Mouse (Mus musculus): ENCODE results near the gene Epha7.

Epha7 gene

DNA sequence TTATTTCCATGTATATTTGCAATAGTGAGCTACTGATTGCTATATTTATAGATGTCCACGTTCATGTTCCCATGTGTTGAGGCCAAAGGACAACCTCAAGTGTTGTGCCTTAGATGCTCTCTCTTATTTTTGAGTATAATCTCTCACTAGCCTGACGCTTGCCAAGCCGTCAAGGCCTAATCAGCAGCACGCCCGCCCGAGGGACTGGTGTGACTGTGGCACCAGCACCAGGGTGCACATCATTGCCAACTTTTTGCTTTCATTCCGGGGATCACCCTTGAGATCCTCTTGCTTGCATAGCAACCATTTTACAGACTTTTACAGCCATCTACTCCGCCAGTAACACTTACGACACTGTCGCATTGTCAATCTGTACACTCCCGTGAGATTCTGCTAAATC, 86.9 kb downstream of the Epha7 start:
- DNase-seq (ENCODE audit: low read depth, low spot score), result no peak

DNA sequence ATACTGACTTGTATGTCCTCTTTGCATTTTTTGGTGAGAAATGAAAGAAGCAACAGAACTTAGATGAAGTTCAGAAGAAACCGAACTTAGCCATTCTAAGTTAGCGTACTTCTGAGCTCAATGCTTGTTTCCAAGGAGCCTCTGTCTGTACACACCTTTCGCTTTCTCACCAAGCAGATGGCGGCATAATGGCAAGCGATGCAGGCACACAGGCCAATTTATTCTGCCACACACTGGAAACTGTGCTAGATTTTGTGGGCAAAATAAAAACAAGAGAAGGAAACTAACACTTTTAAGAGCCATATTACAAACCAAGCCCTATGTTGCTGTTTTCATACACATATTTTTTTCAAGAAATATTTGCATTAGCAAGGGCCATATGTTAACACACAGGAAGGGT, 88.6 kb downstream of the Epha7 start:
- DNase-seq (ENCODE audit: low read depth, low spot score), result no peak

DNA sequence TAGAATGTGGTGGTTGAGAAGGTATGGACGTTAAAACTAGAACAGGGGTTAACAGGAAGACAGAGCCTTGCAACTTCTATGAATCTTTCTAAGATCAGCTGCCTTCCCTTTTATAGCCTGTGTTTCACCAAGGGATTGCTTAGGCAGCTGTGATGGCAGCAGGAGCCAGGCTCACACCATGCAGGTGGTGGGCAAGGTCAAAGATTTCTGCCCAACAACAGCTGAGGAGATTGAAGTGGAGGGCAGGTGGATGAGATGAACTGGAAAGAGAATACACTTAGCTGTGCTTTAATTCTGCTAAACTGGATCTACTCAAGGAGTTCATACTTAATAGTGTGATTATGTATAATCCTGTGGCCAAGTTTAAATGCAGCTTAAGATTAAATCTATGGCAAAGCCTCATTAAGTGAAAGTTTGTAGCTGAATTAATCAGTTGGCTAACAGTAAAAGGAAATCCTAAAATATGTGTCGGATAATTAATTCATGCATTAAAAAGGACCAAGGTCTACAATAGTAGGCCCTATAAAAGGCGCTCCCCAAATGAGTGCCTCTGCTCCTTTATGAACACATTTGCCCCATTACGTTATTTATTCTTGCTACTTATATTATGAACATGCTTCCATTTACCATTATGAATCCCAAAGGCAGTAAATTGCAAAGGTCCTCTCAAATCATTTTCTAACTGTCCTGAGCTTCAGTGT, 89.2 kb downstream of the Epha7 start:
- DNase-seq (ENCODE audit: low read depth, low spot score), result no peak

DNA sequence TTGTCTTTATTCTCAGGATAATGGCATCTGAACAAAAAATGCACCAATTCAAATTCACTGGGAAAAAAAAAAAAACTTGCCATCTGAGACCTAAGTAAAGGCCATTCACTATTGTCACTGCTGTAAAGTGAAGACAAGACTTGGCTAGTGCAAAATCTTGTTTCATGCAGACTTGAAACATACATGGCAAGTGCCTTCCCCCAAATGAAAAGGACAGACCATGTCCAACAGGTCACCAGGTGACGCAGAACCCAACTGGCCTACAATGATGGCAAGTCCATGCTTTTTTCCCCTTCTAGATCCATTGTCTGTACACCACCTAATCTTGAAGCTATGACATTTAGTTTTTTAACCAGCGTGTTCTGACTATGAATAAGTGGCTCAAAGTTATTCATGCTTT, 94.1 kb downstream of the Epha7 start:
- DNase-seq (ENCODE audit: low read depth, low spot score), result no peak

DNA sequence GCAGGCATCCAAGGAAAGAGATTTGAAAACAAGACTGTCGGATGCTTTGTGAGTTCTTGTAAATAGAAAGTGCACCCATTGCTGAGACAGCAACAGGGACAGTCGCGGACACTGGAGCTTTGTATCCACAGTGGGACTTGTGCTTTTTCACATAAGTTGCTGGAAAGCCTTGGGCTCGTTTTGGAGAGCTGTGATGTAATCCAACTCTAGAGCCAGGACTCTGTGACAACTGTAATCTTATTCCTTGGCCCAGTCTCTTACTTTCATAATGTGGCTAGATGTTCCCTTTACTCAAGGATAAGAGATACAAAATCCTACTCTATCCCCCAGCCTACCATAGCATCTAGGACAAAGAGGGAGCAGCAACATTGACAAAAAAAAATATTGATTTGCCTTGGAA, 97.2 kb downstream of the Epha7 start:
- no peak for DNase-seq (ENCODE audit: low read depth, low spot score)

DNA sequence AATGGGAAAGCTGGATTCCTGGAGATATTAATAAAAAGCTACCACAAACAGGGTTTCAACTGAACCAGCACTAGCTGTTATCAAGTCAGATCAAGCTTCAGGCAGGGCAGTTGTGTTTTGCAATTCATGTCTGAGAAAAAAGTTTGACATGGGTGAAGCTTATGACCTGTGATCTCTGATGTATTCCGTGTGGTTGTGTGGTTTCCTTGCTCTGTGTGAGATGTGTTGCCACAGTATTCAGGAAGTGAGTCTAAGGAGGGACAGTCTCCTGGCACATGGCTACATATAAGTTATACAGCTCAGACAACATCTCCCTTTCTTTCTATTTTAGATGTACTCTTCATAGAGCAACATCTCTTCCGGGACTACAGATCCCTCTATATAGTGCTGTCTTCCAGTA, 99.1 kb downstream of the Epha7 start:
- DNase-seq (ENCODE audit: low read depth, low spot score), result no peak

DNA sequence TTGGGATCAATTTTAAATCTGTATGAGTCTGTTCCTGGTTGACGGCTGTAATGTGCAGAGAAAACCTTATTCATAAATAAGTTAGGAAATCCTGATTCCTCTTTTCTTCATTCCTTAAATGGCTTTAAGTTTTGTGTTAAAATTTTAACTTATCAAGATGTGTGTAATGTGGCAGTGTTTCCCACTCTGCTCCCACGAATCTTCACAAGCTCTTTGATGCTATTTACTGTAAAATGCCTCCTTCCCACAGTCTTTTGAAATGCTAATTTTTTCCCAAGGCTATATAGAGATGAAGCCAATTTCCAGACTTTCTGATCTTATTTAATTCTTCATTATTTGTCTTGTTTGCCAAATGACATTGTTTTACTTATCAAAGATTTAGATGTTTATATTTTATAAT, 100.7 kb downstream of the Epha7 start:
- no peak for DNase-seq (ENCODE audit: low read depth, low spot score)

DNA sequence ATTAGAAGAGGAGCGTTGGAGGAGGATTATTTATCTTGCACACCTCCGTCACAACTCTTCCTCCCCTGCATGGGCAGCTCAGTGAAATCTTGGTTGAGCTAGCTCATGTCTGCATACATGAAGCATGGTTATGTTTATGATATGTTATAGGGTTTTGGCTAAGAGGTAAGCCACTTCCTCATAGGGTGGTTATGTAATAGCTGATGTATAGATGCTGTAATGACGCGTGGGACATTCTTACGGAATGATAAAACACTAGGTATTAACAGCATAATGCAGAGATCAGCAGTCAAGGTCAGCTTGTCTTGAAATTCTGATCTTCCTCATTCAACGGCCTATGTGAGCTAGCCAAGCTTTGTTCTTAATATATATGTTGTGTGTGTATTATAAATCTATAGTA, 107.7 kb downstream of the Epha7 start:
- no peak for DNase-seq (ENCODE audit: low read depth, low spot score)

DNA sequence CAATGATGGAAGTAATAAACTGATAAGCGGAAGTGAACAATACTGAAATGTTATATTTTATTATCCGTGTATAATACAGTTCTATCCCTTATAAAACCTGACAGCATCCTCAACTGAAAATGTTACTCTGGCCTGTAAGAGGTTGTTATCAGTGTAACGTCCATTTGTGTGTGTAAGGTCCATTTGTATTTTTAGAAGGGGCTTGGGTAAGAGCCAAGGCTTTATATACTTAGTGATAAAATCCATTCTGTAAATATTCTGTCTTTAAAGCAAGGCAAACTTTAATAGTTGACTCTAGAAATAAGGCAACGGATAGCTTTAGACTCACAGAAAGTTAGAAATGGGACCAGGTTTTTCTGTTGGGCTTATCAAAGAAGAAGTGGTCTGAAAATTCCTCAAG, 113.1 kb downstream of the Epha7 start:
- DNase-seq (ENCODE audit: low read depth, low spot score), result no peak

DNA sequence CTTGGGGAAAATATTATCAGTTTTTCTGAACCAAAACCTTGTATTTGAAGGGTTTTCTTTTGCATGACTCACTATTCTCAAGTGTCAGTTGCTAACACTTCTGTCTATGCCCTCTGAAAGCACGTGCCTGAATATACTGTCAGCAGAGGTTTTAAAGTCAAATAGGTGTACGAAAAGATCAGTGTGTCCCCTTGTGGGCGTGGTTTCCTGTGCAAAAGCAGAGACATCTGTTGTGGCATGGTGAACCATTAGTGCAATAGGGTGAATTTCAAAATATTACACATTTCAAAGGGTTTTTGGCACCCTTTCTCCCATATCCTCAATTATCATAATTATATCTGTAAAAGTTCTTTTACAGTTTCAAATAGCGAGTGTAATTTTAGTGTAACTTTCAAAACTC, 120.5 kb downstream of the Epha7 start:
- no peak for DNase-seq (ENCODE audit: low read depth, low spot score)

DNA sequence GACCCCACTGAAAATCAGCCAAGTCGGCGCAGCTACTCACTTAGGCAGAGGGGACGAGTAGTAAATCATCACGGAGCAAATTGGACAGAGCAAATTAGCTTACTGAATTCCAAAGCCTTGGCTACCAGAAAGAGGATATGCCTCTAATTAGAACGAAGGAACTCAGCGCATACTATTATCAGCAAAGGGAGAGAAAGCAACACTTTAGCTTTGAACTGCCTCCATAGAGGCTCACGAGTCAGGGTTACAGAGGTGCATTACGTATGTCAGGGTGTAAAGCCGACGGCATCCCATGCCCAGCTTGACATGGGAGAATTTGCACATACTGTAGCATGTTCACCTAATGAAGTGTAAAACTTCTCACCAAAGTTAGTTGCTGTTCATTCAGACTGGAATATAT, 121.9 kb downstream of the Epha7 start:
- DNase-seq (ENCODE audit: low read depth, low spot score), result no peak

DNA sequence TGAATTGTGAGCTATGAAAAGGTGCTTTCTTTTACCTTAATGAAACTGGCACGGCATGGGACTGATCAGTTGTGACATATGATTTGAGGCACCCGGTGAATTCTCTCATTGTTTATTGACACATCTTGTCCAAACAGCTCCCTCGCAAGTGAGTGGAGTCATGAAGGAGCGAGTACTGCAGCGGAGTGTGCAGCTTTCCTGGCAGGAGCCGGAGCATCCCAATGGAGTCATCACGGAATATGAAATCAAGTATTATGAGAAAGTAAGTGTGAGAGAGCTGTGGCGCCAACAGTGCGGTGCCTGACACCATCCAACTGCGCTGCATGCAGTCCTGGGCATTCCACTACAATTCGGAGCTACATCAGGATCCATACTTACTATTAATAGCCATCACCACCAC, 122.6 kb downstream of the Epha7 start:
- no peak for DNase-seq (ENCODE audit: low read depth, low spot score)

DNA sequence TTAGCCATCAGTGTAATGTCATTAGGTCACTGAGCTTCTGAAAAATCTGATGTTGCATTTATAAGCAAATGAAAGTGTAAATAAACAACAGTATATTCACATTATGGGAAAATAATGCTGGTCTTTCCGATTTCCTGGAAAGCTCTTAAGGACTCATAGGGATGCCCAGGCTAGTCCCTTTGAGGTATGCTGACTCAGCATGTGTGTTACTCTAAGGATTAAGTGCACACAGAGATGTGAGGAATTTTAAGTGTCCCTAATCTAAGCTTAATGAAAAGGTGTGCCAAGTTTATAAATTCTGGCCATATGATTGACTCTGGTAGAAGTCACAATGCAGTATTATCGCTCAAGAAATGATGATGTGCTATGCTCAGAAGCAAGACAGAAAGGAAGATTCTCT, 127.8 kb downstream of the Epha7 start:
- DNase-seq (ENCODE audit: low read depth, low spot score), result no peak

DNA sequence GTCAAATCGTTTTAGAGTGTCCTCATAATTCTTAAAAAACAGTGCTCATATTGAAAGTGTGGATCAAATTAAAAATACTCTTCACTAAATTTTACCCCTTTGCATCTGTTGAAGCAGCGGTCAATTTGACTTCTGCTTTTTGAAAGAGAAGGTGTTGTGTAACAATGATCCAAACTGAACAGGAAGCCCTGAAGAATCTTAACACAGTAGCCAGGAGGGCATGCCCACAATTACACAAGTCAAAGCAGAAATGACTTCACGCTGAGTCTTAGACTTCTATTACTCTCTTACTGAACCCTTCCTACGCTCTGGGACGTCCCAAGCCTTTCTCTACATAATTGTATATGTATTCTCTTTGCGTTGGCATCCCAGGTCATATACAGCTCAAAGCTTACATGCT, 131.3 kb downstream of the Epha7 start:
- no peak for DNase-seq (ENCODE audit: low read depth, low spot score)

DNA sequence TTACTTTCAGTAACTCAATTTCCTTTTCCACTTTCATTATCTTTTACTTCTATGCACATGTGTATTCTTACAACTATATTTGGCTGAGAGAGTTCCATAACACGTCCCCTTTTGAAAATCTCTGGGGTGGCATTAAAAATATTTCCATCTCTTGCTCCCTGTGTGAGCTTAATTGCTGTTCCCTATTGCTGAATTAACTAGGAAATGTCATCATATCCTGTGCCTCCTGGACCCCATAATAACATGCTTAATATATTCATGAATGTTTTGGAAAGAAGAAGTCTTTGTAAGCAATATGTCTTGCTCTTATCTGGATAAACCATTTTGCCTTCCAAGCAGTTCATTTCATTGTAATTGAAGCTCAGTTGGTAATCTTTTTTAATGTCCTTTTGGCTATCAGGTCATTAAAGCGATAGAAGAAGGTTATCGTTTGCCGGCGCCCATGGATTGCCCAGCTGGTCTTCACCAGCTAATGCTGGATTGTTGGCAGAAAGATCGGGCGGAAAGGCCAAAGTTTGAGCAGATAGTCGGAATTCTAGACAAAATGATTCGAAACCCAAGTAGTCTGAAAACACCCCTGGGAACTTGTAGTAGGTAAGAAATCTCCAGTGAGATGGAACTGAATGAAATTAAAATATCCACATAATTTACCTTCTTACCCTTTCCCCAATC, 148.1 kb downstream of the Epha7 start:
- DNase-seq (ENCODE audit: low read depth, low spot score), result no peak

DNA sequence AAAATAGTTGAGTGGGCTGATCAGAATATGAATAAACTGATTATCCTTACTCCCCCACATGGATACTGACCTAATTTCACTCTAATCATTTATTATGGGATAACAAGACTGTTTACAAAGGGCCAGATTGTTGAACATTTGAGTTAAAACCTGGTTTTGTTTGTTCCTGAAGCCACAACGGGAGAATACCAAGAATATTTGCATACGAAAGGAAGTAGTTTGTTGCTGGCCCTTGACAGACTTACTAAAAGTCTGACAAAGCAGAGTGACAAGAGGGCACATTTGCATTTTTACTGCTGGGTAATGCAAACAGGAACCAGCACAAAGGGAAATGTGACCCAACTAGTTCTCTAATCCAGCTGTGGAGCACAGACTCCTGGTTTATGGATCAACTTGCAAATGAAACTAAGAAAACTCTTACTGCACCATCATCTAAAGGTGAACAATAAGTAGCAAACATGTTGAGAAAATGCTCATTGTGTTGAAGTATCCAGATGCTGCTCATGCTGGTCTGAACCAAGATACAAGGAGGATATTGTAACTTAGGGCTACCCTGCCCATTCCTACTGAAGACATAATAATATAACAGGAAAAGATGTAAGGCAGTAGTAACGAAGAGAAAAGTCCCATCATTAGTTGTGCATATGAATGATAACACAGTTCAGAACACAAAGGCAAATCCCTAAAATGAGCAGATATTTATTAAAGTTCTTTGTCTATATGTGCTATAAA, 154.8 kb downstream of the Epha7 start:
- peak; percentile 91 for DNase-seq (ENCODE audit: low read depth, low spot score)

DNA sequence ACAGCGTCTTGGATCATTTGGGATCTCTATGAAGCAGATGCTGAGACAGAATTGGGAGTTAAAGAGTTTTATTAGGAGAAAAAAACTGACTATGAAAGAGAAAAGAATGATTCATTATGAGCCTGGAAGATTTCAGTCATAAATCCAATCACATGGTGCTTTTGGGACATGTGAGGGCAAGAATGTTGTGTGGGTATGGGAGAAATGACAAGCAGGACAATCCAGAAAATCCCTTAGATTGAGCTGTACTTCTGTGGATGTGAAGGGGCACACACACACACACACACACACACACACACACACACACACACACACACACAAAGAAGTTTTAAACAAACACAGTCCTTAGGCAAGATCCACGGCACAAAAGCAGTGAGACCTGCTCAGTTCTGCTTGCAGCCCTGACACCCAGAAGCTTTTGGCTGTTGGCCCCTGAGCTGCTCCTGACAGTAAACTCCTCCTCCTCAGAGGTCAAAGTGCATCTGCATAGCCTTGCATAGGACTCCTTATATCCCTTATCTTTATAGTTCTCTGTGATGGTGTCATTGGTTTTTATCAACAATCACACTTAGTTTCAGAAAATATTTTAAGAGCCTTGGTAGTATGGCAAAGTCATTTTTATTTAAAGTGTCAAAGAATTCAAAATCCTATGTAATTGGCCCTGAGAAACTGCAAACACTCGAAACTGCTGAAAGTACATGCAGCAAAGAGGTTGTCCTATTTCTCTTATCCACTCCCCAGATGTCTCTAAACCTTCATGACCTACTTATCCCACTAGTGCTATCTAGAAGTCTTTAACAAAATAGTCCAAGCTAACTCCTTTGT, 185.7 kb downstream of the Epha7 start:
- no peak for DNase-seq (ENCODE audit: low read depth, low spot score)

DNA sequence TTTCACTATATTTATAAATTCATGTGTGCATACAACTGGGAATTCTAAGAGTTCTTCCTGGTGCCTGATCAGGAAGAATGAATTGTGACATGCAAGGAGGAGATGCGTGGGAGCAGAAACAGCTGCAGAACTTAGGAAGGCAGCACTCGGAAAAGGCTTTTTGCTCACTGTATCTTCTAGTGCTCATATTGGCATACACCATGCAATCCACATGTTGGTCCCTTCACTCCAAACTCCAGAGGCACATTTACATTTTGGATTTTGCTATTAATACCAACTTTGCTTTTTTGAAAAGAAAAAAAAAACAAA, 186.3 kb downstream of the Epha7 start:
- DNase-seq (ENCODE audit: low read depth, low spot score), result no peak

DNA sequence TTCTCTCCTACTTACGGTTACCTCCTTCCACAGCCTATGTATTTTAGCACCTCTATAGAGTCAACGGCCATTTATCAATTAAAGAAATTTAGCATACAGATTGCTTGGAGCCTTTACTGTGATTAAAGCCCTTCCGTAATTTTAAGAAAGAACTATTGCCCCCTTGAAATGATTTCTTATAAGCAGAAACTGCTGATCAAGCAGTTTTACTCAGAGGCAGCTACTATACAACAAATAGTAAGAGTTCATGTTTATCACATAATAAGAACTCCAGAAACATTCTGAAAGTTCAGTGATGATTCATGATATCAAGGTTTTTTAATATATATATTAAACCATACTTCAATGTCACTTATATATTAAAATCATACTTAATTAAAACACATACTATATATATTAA, 197.4 kb downstream of the Epha7 start:
- no peak for DNase-seq (ENCODE audit: low read depth, low spot score)
